Mouse (Mus musculus): ENCODE results near the gene Wfdc3. TPM values are rescaled to one million over a fixed set of nuclear protein-coding genes. Genes with fewer than 3 reads are reported as not detected.

The Wfdc3 gene
- polyA plus RNA-seq (2012; rRNA removed): 11.1 and 11.3 TPM in 2 replicates

DNA sequence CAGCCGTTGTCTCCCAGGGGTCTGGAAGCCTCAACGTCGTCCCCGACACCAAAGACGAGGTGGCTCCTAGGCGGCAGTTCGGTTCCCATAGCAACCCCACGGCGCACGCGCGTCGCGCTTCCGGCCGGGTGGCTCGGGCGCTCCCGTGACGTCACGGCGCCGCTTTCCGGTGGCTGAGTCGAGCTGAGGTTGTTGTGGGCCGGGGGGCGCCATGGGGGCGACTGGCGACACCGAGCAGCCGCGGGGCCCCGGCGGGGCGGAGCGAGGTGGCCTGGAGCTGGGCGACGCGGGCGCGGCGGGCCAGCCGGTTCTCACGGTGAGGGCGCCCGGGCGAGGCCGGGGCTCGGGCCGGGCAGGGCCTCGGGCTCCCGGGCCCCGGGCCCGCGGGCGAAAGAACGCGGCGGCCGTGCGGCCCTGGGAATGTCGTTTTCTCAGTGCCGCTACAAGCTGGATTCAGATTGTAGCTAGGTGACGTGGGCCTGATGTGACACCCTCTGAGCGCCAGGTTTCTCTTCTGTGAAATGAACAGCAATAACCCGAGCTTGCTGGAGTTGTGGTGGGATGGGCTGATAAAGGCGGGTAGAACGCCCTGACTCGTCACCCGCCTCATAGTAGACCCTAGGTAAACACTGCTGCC, at the start of gene Wfdc3, which contains the start of gene Dnttip1:
Gene Wfdc3, minus strand, starts transcription at position 89 of the 637 bp plus-strand sequence.
Gene Dnttip1, plus strand, starts transcription at position 141 of the 637 bp plus-strand sequence.
- no peak for DNase-seq (ENCODE audit: low read depth)

DNA sequence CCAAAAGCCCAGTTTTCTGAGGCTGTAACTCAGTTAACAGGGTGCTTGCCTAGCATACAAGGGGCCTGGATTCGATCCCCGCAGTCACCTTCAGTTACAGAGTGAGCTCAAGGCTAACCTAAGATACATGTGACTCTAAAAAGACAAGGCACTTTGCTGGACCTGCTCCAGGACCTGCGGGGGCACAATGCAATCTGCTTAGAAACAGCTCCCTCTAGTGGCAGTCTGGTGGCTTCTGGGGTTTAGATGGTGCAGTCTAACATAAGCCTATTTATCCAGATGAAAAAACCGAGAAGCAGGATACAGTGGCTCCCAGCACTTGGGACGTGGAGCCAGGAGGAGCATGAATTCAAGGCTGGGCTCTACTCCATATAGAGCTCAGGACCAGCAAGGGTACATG, 48.6 kb upstream of the Wfdc3 start:
- no peak for DNase-seq (ENCODE audit: low read depth)

DNA sequence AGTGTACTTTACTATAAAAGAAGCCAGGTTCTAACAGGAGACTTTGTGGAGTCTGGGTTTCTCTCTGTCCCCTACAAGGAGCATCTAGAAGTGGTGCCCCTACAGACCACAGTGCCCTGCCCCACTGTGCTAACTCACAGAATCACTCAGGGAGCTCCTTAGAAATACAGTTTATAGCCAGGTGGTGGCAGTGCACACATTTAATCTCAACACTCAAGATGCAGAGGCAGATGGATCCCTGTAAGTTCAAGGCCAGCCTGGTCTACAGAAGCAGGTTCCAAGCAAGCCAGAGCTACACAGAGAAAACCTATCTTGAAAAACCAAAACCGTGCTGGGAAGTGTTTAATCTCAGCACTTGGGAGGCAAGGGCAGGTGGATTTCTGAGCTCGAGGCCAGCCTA, 48.0 kb upstream of the Wfdc3 start:
- no peak for DNase-seq (ENCODE audit: low read depth)

- DNase-seq (ENCODE audit: low read depth): no peak
These were observed 47.5 kb upstream of the Wfdc3 start for GRCm38 (mm10) chr2:164793236-164793635.

GRCm38 (mm10) chr2:164792400-164793190, 46.9 kb upstream of the Wfdc3 start:
- no peak for DNase-seq (ENCODE audit: low read depth)

- DNase-seq (ENCODE audit: low read depth): no peak
These were observed 46.1 kb upstream of the Wfdc3 start for GRCm38 (mm10) chr2:164791841-164792261.

DNA sequence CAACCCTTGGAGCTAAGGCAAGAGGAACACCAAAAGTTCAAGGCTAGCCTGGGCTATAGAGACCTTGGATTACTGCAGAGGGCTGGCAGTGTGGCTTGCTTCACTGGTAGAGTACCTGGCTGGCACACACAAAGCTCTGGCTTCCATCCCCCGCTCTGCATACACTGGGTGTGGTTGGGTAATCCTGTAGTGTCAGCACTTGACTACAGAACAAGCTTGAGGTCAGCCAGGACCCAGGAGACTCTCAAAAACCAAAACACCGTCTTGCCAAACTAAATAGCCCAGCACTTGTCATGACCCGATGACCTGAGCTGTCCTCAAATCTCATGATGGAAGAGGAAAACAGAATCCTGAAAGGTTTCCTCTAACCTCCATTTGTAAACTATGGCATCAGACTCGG, 44.7 kb upstream of the Wfdc3 start:
- DNase-seq (ENCODE audit: low read depth): no peak

DNA sequence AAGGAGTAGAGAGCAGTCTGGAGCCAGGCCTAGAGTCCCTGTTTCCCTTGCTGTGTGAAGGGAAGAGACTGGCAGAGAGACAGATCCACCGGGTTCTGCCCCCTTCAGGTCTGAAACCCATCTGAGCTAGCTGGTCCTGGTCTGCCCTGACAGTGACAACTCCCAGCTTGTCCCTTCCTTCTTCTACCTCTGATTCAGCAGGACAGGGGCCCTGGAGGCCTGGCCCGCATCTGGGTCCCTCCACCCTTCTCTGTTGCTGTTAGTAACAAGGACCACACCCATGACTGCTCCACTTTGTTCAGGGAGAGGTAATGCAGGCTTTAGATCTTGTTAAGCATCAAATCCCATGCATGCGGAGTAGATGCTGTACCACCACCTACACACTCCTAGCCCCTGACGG, 42.7 kb upstream of the Wfdc3 start:
- DNase-seq (ENCODE audit: low read depth): no peak

GRCm38 (mm10) chr2:164787779-164788178, 42.0 kb upstream of the Wfdc3 start:
- no peak for DNase-seq (ENCODE audit: low read depth)

- DNase-seq (ENCODE audit: low read depth): no peak
These were observed 41.3 kb upstream of the Wfdc3 start for GRCm38 (mm10) chr2:164787032-164787431.

DNA sequence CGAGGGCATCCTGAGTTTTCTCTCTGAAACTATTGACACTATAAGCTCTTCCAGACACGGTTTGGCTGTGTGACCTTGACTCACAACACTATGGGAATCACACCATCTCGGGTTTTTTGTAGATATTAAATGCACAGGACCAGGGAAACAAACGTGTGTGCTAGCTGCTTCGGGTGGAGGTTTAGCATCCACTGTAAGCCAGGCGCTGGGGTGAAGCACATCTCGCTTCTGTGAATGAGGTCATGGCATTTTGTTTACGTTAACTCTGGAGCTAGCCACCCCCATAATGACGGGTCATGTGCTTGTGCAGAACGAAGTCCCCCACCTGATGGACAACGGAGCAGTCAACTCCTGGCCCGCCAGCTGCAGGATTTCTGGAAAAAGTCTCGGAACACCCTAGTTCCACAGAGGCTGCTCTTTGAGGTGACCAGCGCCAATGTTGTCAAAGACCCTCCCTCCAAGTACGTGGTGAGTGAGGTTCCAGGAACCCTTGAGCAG, 40.7 kb upstream of the Wfdc3 start:
- DNase-seq (ENCODE audit: low read depth): no peak

GRCm38 (mm10) chr2:164785481-164786387, 40.0 kb upstream of the Wfdc3 start, which contains the start of gene Snx21:
Snx21 (plus strand) TSS chr2:164785823.
- no peak for DNase-seq (ENCODE audit: low read depth)

DNA sequence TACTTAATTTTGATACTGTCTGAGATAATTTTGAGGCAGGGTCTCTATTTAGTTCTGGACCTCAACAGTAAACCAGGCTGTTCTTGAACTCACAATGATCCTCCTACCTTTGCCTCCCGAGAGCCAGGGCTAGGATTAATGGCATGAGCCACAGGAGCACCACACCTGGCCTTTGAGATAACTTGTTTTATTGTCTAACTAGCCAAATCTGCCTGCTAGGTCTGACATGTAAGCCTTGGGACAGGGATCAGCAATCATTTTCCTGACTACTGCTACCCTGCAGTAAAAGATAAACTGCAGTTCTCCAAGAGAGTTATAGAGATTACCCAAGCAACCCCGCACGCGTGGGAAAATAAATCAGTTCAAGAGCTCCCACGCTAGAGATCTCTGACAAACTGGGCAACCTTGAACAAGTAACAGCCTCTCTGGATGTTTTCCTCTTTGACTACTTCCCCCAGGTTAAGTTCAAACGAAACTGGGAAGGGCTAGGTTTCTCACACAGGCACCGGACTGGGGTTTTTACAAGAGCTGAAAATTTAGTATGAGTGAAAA, 39.2 kb upstream of the Wfdc3 start:
- DNase-seq (ENCODE audit: low read depth): no peak

DNA sequence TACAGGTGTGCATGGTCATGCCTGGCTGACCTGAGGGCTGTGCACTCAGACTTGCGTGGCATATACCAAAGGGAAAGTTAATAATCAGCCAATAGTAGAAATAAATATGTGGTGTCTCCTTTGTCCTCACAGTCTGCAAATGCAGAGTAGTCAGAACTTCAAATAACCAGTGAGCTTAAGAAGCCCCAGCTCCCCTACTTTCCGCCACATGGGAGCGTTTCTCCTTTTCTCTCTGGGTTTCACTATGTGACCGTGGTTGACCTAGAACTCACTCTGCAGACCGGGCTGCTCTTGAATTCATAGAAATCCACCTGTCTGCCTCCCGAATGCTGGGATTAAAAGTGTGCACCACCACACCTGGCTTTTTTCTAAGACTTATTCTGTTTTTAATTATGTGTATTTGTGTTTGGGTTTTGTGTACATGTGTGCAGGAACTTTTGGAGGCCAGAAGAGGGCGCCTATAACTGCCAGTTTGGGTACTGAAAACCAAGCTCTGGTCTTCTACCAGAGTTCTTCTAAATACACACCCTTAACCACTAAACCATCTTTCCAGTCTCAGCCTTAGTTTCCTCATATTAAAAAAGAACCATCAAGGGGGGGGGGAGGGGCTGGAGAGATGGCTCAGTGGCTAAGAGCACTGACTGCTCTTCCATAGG, 38.3 kb upstream of the Wfdc3 start:
- DNase-seq (ENCODE audit: low read depth): no peak

DNA sequence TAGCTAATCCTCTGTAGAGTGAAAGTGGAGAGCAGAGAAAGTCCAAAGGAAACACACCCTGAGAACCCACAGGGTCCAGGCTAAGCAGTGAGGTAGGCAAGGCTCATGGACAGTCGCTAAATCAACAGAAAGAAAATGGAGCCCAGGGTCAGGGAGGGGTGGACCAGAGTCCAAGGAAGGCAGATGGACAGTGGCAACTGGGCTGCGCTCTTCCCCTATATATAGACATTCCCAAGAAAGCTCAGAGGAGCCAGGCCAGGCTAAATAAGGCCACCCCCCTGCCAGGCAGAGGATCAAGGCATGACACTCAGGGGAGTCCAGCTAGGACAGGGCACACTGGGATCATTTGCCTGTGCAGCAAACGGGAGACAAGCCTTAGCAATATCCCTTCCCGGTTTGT, 36.1 kb upstream of the Wfdc3 start:
- DNase-seq (ENCODE audit: low read depth): no peak

DNA sequence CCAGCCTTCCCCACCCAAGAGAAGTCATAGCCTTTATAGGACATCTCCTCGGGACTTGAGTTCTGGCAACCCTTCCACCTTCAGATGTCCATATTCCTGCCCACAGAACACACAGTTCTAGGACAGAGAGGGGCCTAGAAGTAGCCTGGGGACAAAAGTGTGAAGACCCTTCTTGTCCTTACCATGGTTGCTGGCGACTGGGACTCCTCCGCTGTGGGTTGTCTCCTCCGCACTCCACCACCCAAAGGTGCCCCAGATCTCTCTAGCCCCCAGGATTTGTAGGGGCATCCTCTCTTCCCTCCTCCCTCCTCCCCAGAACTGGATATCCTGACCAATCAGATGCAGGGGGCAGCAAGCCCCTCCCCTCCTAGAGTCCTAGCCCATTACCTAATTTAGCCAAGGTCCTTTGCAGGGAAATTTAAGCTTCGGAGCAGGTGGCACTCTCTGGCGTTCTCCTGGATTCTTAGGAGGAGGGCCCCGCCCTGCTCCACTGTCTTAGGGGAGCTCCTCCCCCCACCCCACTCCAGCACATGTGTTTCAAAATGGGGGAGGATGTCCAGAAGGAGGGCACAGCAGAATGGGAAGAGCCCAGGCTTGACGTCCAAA, 33.9 kb upstream of the Wfdc3 start, which contains the start of gene Tnnc2:
Gene Tnnc2, minus strand, starts transcription at position 487 of the 606 bp plus-strand sequence.
- no peak for DNase-seq (ENCODE audit: low read depth)

GRCm38 (mm10) chr2:164778809-164779208, 33.1 kb upstream of the Wfdc3 start:
- DNase-seq (ENCODE audit: low read depth): no peak

DNA sequence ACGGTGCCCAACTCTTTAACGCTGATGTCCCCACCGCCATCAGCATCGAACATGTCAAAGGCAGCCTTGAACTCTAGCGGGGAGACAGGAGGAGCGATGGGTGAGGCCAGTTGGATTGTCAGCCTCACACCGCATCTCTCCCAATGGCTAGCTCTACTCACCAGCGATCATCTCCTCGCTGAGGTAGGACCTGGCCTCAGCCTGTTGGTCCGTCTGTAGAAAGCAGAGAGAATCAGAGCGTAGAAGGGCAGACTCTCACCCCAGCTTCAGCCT, 32.2 kb upstream of the Wfdc3 start:
- no peak for DNase-seq (ENCODE audit: low read depth)

DNA sequence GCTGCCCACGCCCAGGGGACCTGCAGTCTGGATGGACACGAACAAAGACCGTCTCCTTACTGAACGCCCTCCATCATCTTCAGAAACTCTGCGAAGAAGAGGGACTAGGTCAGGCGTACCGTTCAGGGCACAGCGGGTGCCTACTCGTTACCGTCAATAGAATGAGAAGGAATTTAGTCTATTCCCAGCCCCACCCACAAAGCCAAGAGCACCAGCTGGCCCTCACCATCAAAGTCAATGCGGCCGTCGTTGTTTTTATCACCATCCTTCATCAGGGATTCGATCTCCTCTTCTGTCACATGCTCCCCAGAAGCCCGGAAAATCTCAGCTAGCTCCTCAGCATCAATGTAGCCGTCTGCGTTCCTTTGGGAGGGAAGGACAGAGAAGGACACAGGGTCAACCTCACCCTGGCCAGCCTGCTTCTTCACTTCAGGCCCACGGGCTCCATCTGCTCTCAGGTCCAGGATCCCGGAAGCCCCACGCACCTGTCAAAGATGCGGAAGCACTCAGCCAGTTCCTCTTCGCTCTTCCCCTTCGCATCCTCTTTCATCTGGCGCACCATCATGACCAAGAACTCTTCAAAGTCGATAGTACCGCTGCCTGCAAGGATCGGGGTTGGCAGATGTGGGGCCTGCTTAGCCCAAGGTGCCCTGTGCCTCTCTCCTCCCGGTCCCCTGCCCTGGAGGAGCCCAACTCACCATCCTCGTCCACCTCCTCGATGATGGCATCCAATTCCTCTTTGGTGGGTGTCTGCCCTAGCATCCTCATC, 31.7 kb upstream of the Wfdc3 start:
- DNase-seq (ENCODE audit: low read depth): no peak

DNA sequence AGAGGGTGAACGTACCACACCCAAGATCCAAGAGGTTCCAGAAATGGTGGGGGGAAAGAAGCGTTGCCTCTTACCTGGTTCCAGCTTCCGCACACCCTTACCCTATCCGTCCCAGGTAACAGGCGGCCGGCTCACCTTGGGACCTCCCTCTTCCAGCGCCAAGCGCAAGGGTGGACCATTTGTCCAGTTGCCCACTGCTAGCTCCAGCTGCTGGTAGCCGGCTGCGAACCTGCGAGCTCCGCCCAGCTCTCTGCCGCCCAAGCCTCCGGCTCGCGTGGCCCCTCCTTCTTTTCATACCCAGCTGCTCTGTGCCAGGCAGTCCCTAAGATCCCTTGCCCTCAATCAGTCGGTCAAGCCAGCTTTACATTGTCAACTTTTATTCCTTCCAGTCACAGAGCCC, 31.1 kb upstream of the Wfdc3 start:
- DNase-seq (ENCODE audit: low read depth): no peak

Data from gonadal fat pad, adult 2 months (tissue).